8 mouse cellular contexts compared by ENCODE assay signal in genomic region chr2:167293289-167294085, GRCm38 (mm10). TPM values are rescaled to one million over a fixed set of nuclear protein-coding genes. Genes with fewer than 3 reads are reported as not detected.
DNase-seq lines count a peak whose midpoint lies in the region; ATAC-seq lines count a peak whose summit lies in the region.

No protein-coding gene starts in this region.

- peaks cover 6 to 12% of the 10 kb centered on the region in 2 experiments for H3K4me1 ChIP-seq in heart, embryonic 14.5 days (ENCODE audit: control insufficient read depth in 2 of 2, insufficient read depth in 2 of 2, low read length in 2 of 2)
- H3K4me1 ChIP-seq in liver, embryonic 12.5 days: peaks cover 46% of the 10 kb centered on the region

- no peak overlapping the region for H3K27ac ChIP-seq in heart, embryonic 14.5 days (replicated peaks in 1 of 2; ENCODE audit: control insufficient read depth in 1 of 2, insufficient read depth in 1 of 2, low read depth in 2 of 2, low read length in 2 of 2)
- peak overlapping the region; percentile 90 for H3K27ac ChIP-seq in liver, embryonic 12.5 days

- H3K27me3 ChIP-seq in heart, embryonic 14.5 days (ENCODE audit: control insufficient read depth, insufficient read depth, low read length): no peaks in the 10 kb centered on the region
- H3K27me3 ChIP-seq in liver, embryonic 12.5 days (replicated peaks): no peaks in the 10 kb centered on the region

- no peak overlapping the region for H3K4me3 ChIP-seq in heart, embryonic 14.5 days (ENCODE audit: control insufficient read depth in 1 of 2, insufficient read depth in 1 of 2, low read depth in 1 of 2, low read length in 2 of 2)
- peak overlapping the region; percentile 25; the same call in 1 of the 2 replicates for H3K4me3 ChIP-seq in liver, embryonic 12.5 days

- H3K9ac ChIP-seq in heart, embryonic 14.5 days (ENCODE audit: low read length): no peak overlapping the region
- peak overlapping the region; percentile 25; the same call in 1 of the 2 replicates for H3K9ac ChIP-seq in liver, embryonic 12.5 days

- no peak overlapping the region for H3K4me2 ChIP-seq in heart, embryonic 14.5 days (ENCODE audit: low read length)
- peak overlapping the region; percentile 62 for H3K4me2 ChIP-seq in liver, embryonic 12.5 days

- ATAC-seq in heart, embryonic 14.5 days (ENCODE audit: insufficient number of reproducible peaks, insufficient read depth, low FRiP score, low read depth): peak; percentile 25; the same call in 1 of the 2 replicates
- ATAC-seq in liver, embryonic 12.5 days: peak; percentile 57
- ATAC-seq in activated CD4-positive, CD25-positive, alpha-beta regulatory T cell, adult 4 months: no peak

- no peaks in the 10 kb centered on the region for H3K36me3 ChIP-seq in heart, embryonic 14.5 days (ENCODE audit: control insufficient read depth, insufficient read depth, low read length)
- H3K36me3 ChIP-seq in liver, embryonic 12.5 days: peaks cover under 1% of the 10 kb centered on the region; the same call in 1 of the 2 replicates

- whole genome bisulfite sequencing in heart, embryonic 14.5 days: 67% methylated on average over 13 of the region's 13 CpGs
- 56% methylated on average over 13 of the region's 13 CpGs for WGBS in liver, embryonic 12.5 days (ENCODE audit: insufficient replicate concordance)

- peak; percentile 13 for DNase-seq in cerebellum, adult 9-11 months
- DNase-seq in cerebellum, adult 8-10 months: no peak
- peak; percentile 2 to 7 for DNase-seq in layer of hippocampus, postnatal 10 days (ENCODE audit: low spot score in 2 of 2)
- DNase-seq in layer of hippocampus, postnatal 14 days (ENCODE audit: low spot score in 2 of 2): no peak
- DNase-seq in MN1 (ENCODE audit: low spot score): peak; percentile 65

- no peaks in the 10 kb centered on the region for H3K9me3 ChIP-seq in heart, embryonic 14.5 days (ENCODE audit: control insufficient read depth, low read length)
- no peaks in the 10 kb centered on the region for H3K9me3 ChIP-seq in liver, embryonic 12.5 days (replicated peaks)

RNA-seq across cellular contexts. Expression of gene Ptgis, which starts 53.1 kb away (rescaled TPM):
- total RNA-seq in layer of hippocampus, postnatal 10 days (2021): 1 to 10 TPM; 2.3 to 2.8 TPM
- 1 to 10 TPM; 1.3 to 2.1 TPM for total RNA-seq in layer of hippocampus, postnatal 14 days (2021)
- 19.2 and 21.2 TPM in 2 replicates for polyA plus RNA-seq in heart, embryonic 14.5 days (2014; fragmentation: Nextera tagmentation; extraction: Ambion mirVana)
- 2.4 and 2.9 TPM in 2 replicates for polyA plus RNA-seq in liver, embryonic 12.5 days (2016; fragmentation: Nextera tagmentation; extraction: Ambion mirVana)
- under 1 TPM in 1 of 2 experiments, not detected in 1; 0.17 TPM for polyA plus RNA-seq in activated CD4-positive, CD25-positive, alpha-beta regulatory T cell, adult 4 months (2017; shearing (Covaris generic))

RNA-seq across cellular contexts. Expression of gene B4galt5, which starts 55.5 kb away (rescaled TPM):
- total RNA-seq in layer of hippocampus, postnatal 10 days (2021): 10 to 100 TPM; 72.7 to 76.9 TPM
- 10 to 100 TPM; 58.8 to 60.5 TPM for total RNA-seq in layer of hippocampus, postnatal 14 days (2021)
- 21.0 and 24.2 TPM in 2 replicates for polyA plus RNA-seq in heart, embryonic 14.5 days (2014; fragmentation: Nextera tagmentation; extraction: Ambion mirVana)
- polyA plus RNA-seq in liver, embryonic 12.5 days (2016; fragmentation: Nextera tagmentation; extraction: Ambion mirVana): 8.1 and 9.9 TPM in 2 replicates
- 10 to 100 TPM in 1 of 2 experiments, 1 to 10 TPM in 1; 7.9 to 11.6 TPM for polyA plus RNA-seq in activated CD4-positive, CD25-positive, alpha-beta regulatory T cell, adult 4 months (2017; shearing (Covaris generic))

Comparison
In these comparisons a context has a peak if more than half of its experiments do, and no peak if none do; other contexts are left out.
1. DNase-seq: peak in cerebellum, adult 9-11 months (single experiment), layer of hippocampus, postnatal 10 days (2 of 2) and MN1 (single experiment); none in cerebellum, adult 8-10 months (single experiment) and layer of hippocampus, postnatal 14 days (0 of 2).